12 mouse cellular contexts compared by ENCODE assay signal in genomic region chr10:29897780-29898363, GRCm38 (mm10).
DNase-seq lines count a peak whose midpoint lies in the region; ATAC-seq and TF ChIP-seq lines count a peak whose summit lies in the region.
"Had no signal": no experiment of that assay in that cellular context is flagged by ENCODE, and none has a peak within 500 bp of the region (broad histone marks: within the 10 kb centered on the region; RNA-seq: fewer than 3 reads in every experiment).

No protein-coding gene starts in this region.

- peak; percentile 7 for DNase-seq in hindbrain, embryonic 10.5 days (ENCODE audit: low spot score)
- peak; percentile 15 to 46 for DNase-seq in layer of hippocampus, adult 18-20 months (ENCODE audit: low spot score in 2 of 2)
- DNase-seq in midbrain, postnatal 0 days (ENCODE audit: low spot score): peak; percentile 5
- no peak for DNase-seq in spleen, postnatal 36 days (ENCODE audit: low spot score in 2 of 2)
- DNase-seq in kidney, postnatal 25 days: no peak
- DNase-seq: heart, adult 11 months had no signal

- WGBS in hindbrain, embryonic 10.5 days: 40% methylated on average over 1 of the region's 1 CpGs
- WGBS in hindbrain, embryonic 13.5 days: 50% methylated on average over 1 of the region's 1 CpGs
- WGBS in embryonic facial prominence, embryonic 13.5 days: 27% methylated on average over 1 of the region's 1 CpGs
- 27% methylated on average over 1 of the region's 1 CpGs for WGBS in midbrain, postnatal 0 days

- H3K27me3 ChIP-seq in hindbrain, embryonic 10.5 days (ENCODE audit: insufficient read depth, poor library complexity, severe bottlenecking): no peaks in the 10 kb centered on the region
- H3K27me3 ChIP-seq in hindbrain, embryonic 13.5 days: no peaks in the 10 kb centered on the region
- no peaks in the 10 kb centered on the region for H3K27me3 ChIP-seq in embryonic facial prominence, embryonic 13.5 days
- no peaks in the 10 kb centered on the region for H3K27me3 ChIP-seq in midbrain, postnatal 0 days (ENCODE audit: insufficient read depth, low read length)
- H3K27me3 ChIP-seq: CH12.LX; limb, embryonic 15.5 days had no signal

- H3K9me3 ChIP-seq in hindbrain, embryonic 10.5 days: no peaks in the 10 kb centered on the region
- no peaks in the 10 kb centered on the region for H3K9me3 ChIP-seq in hindbrain, embryonic 13.5 days
- no peaks in the 10 kb centered on the region for H3K9me3 ChIP-seq in embryonic facial prominence, embryonic 13.5 days
- H3K9me3 ChIP-seq in midbrain, postnatal 0 days (ENCODE audit: low read length): no peaks in the 10 kb centered on the region
- H3K9me3 ChIP-seq: limb, embryonic 15.5 days had no signal

- H3K9ac ChIP-seq in hindbrain, embryonic 13.5 days: no peak overlapping the region
- no peak overlapping the region for H3K9ac ChIP-seq in embryonic facial prominence, embryonic 13.5 days
- no peak overlapping the region for H3K9ac ChIP-seq in midbrain, postnatal 0 days (replicated peaks; ENCODE audit: low read length, poor library complexity, severe bottlenecking)
- H3K9ac ChIP-seq: limb, embryonic 15.5 days had no signal

- no peaks in the 10 kb centered on the region for H3K4me1 ChIP-seq in hindbrain, embryonic 10.5 days (replicated peaks)
- H3K4me1 ChIP-seq in hindbrain, embryonic 13.5 days (replicated peaks): no peaks in the 10 kb centered on the region
- peaks cover 4% of the 10 kb centered on the region; the same call in 1 of the 2 replicates for H3K4me1 ChIP-seq in embryonic facial prominence, embryonic 13.5 days
- H3K4me1 ChIP-seq in midbrain, postnatal 0 days (ENCODE audit: insufficient read depth, low read length): no peaks in the 10 kb centered on the region

- H3K36me3 ChIP-seq in hindbrain, embryonic 10.5 days: no peaks in the 10 kb centered on the region
- H3K36me3 ChIP-seq in hindbrain, embryonic 13.5 days: no peaks in the 10 kb centered on the region
- H3K36me3 ChIP-seq in embryonic facial prominence, embryonic 13.5 days: no peaks in the 10 kb centered on the region
- no peaks in the 10 kb centered on the region for H3K36me3 ChIP-seq in midbrain, postnatal 0 days (ENCODE audit: insufficient read depth, low read length)
- H3K36me3 ChIP-seq: limb, embryonic 15.5 days had no signal

- no peak overlapping the region for H3K27ac ChIP-seq in hindbrain, embryonic 10.5 days
- H3K27ac ChIP-seq in hindbrain, embryonic 13.5 days: no peak overlapping the region
- H3K27ac ChIP-seq in embryonic facial prominence, embryonic 13.5 days: no peak overlapping the region
- no peak overlapping the region for H3K27ac ChIP-seq in midbrain, postnatal 0 days (ENCODE audit: low read depth, low read length)
- H3K27ac ChIP-seq: limb, embryonic 15.5 days; macrophage had no signal

- no peak for TF ChIP-seq CTCF in midbrain, postnatal 0 days (IDR thresholded peaks at IDR 0.05)

- no peak overlapping the region for H3K4me2 ChIP-seq in hindbrain, embryonic 13.5 days
- H3K4me2 ChIP-seq in embryonic facial prominence, embryonic 13.5 days: no peak overlapping the region
- H3K4me2 ChIP-seq in midbrain, postnatal 0 days (ENCODE audit: low read depth, low read length, poor library complexity, severe bottlenecking): no peak overlapping the region
- H3K4me2 ChIP-seq: limb, embryonic 15.5 days had no signal

- no peak for ATAC-seq in hindbrain, embryonic 13.5 days (ENCODE audit: low FRiP score)
- peak; percentile 43; the same call in 1 of the 2 replicates for ATAC-seq in embryonic facial prominence, embryonic 13.5 days (ENCODE audit: insufficient number of reproducible peaks, insufficient read depth, low FRiP score, low TSS enrichment, low read depth)
- peak; percentile 49 for ATAC-seq in midbrain, postnatal 0 days (ENCODE audit: low FRiP score)
- no peak for ATAC-seq in monocyte, adult 5-6 weeks (replicated peaks; ENCODE audit: insufficient number of reproducible peaks, low FRiP score, low TSS enrichment, poor library complexity, severe bottlenecking)

- no peak overlapping the region for H3K4me3 ChIP-seq in hindbrain, embryonic 10.5 days
- no peak overlapping the region for H3K4me3 ChIP-seq in hindbrain, embryonic 13.5 days
- no peak overlapping the region for H3K4me3 ChIP-seq in embryonic facial prominence, embryonic 13.5 days
- H3K4me3 ChIP-seq in midbrain, postnatal 0 days (ENCODE audit: low read depth, low read length): no peak overlapping the region
- H3K4me3 ChIP-seq: limb, embryonic 15.5 days had no signal

Comparison
In these comparisons a context has a peak if more than half of its experiments do, and no peak if none do; other contexts are left out.
1. DNase-seq: peak in hindbrain, embryonic 10.5 days (single experiment), layer of hippocampus, adult 18-20 months (2 of 2) and midbrain, postnatal 0 days (single experiment); none in spleen, postnatal 36 days (0 of 2) and kidney, postnatal 25 days (0 of 2).
2. ATAC-seq: peak in embryonic facial prominence, embryonic 13.5 days (single experiment) and midbrain, postnatal 0 days (single experiment); none in hindbrain, embryonic 13.5 days (single experiment) and monocyte, adult 5-6 weeks (single experiment).